Mouse (Mus musculus) thymus, adult 2 months (tissue): Measurements from ENCODE around the gene Cd86. TPM values are rescaled to one million over a fixed set of nuclear protein-coding genes. Genes with fewer than 3 reads are reported as not detected.
A peak's percentile ranks its signal among the peaks of the same experiment; 100 is the strongest.

Source experiments
- DNase-seq: peaks from one replicate; pipeline ENCODE4 v3.0.0; 2021
- H3K27ac ChIP-seq: fragments of 200-500 bp; 2 replicates; pipeline ENCODE4 v1.5.1; 2012; ENCODE audit warnings: low read length, control low read depth; ENCODE audit not compliant: control insufficient read depth, insufficient read depth
- H3K27me3 ChIP-seq: fragments of 200-500 bp; 2 replicates; pipeline ENCODE4 v1.6.1; 2012; ENCODE audit warnings: mild to moderate bottlenecking, low read length, moderate library complexity, mixed read lengths; ENCODE audit not compliant: control insufficient read depth, insufficient read depth
- H3K36me3 ChIP-seq: fragments of 200-500 bp; 2 replicates; pipeline ENCODE4 v1.6.1; 2012; ENCODE audit warnings: mild to moderate bottlenecking, low read length, moderate library complexity; ENCODE audit not compliant: control insufficient read depth, insufficient read depth
- H3K4me1 ChIP-seq: fragments of 200-500 bp; replicated peaks from 2 replicates; pipeline ENCODE4 v1.6.1; 2012; ENCODE audit warnings: low read length; ENCODE audit not compliant: control insufficient read depth, insufficient read depth
- H3K4me3 ChIP-seq: fragments of 200-500 bp; 2 replicates; pipeline ENCODE4 v1.5.1; 2012; ENCODE audit warnings: mild to moderate bottlenecking, low read length, control low read depth, moderate library complexity; ENCODE audit not compliant: control insufficient read depth, insufficient read depth
- CTCF ChIP-seq: fragments of 200-500 bp; IDR thresholded peaks from 2 replicates; pipeline ENCODE4 v1.5.1; 2012; ENCODE audit warnings: mild to moderate bottlenecking, control low read depth, low read length, moderate library complexity, borderline replicate concordance; ENCODE audit not compliant: control insufficient read depth, poor library complexity, insufficient read depth; ENCODE audit errors: extremely low read depth
- POLR2A ChIP-seq: fragments of 200-500 bp; IDR thresholded peaks from 2 replicates; pipeline ENCODE4 v1.6.1; 2012; ENCODE audit warnings: mild to moderate bottlenecking, low read length, control low read depth, moderate library complexity; ENCODE audit not compliant: control insufficient read depth, poor library complexity, insufficient read depth; ENCODE audit errors: extremely low read depth
- WGBS: fragments of 180-500 bp; shearing (Covaris S2); methylation state at CpG from one replicate; pipeline ENCODE4 v1.1.7; 2018; 5-methylcytosine and 5-hydroxymethylcytosine counted together
- polyA plus RNA-seq: library from polyadenylated mRNA; depleted of rRNA; stranded (reverse); fragments of >200 nt; gene quantifications from 2 replicates; pipeline ENCODE4 v1.2.3, GENCODE M21; 2012

Cd86 gene
- polyA plus RNA-seq, 1 experiment, result 15.3 TPM

DNA sequence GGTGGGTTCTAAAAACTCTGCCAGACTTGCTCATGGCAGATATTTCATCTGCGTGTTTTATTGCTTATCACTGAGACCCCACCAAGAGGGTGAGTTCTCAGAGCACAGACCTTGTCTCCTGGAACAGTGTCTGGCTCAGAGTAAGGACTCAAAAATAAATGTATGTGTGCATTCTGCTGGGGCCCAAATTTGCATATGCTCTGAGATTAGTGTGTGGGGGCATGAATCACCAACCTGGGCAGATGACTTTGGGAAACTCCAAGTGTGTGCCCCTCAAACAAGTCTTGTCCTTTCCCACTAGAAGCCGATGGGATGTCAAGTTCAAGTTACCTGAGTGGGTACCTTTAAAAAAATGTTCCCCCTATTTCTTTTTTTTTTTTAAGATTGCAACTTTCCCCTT lies 34.6 kb upstream of the Cd86 start:
- Histone ChIP-seq H3K4me1 (no peaks in the 10 kb centered on the region), H3K27ac (no peak overlapping the region), H3K36me3 (no peaks in the 10 kb centered on the region), H3K4me3 (no peak overlapping the region), H3K27me3 (no peaks in the 10 kb centered on the region; the same call in 1 of the 2 replicates)
- no peak for DNase-seq
- TF ChIP-seq POLR2A (no peak), CTCF (no peak)
- WGBS, result 92% methylated on average over 2 of the region's 2 CpGs

DNA sequence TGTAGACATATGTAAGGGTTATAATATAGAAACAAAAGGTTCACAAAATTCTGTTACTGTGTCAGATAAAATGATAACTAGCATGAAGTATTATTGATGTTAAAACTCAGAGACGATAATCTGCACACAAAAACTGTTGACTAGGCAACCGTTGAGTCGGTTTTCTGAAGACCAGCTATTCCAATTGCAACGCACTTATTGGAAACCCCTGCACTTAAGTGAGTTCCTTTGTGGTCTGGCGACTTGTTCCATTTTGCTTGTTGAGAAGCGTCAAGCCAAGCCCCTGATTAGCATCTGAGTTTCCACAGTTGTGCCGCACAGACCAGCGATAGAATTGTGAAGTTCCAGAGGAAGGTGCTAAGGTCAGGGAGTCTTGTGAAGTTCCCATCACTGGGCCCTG lies 31.4 kb upstream of the Cd86 start:
- WGBS, result 51% methylated on average over 8 of the region's 8 CpGs
- Histone ChIP-seq H3K27ac (no peak overlapping the region), H3K4me1 (no peaks in the 10 kb centered on the region), H3K4me3 (no peak overlapping the region), H3K36me3 (no peaks in the 10 kb centered on the region), H3K27me3 (no peaks in the 10 kb centered on the region; the same call in 1 of the 2 replicates)
- DNase-seq, result no peak
- TF ChIP-seq POLR2A (no peak), CTCF (no peak)

DNA sequence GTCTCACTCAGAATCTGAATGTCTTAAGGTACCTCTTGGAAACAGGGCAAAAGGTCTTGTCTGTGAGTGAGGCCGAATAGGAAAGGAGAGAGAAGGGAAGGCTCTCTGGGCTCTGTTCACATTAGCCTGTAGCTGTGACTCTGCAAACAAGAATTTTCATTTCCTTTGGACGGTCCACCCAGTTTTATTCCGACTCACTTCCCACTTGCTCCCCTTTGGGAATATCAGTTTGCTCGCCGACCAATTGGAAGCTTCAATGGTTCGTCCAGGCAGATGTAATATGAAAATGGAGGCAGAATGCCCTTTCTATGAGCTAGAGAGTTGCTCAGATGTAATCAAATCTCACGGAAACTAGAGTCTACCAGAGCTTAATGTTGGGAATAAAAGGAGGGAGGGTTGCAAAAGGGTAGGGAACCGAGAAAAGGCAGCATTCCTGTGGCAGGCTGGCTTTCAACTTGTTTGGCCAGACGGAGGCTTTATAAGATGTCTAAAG lies 29.0 kb upstream of the Cd86 start:
- Histone ChIP-seq H3K4me3 (no peak overlapping the region), H3K36me3 (no peaks in the 10 kb centered on the region), H3K4me1 (no peaks in the 10 kb centered on the region), H3K27me3 (no peaks in the 10 kb centered on the region; the same call in 1 of the 2 replicates), H3K27ac (no peak overlapping the region)
- no peak for DNase-seq
- WGBS, result 90% methylated on average over 9 of the region's 9 CpGs
- TF ChIP-seq CTCF, result no peak
- TF ChIP-seq POLR2A, result no peak

DNA sequence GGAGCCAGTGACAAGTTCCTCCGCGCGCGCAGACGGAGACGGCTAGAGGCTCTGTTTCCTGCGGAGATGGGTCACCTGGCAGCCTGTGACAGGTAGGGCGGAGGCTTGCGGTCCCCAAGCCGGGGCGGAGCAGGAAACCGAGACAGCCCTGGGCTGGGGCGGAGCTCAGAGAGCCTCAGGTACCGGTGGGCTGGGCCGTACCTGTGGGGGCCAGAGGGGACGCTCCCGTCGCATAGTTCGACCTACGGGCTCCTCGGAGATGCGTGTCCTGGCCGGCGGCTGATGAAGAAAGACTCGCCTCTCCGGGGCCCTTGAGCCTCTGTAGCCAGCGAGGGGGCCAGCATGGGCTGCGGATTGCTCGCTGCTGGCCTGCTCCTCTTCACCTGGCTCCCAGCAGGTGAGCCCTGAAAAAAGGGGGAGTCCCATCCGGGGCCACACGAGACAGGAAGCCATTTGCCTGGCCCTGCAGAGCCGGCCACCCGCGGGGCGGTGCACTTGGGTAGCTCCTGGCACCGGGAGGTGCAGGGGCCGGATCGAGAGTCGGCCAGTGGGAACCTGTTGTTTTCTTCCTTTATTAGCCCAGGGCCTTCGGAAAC lies 28.0 kb upstream of the Cd86 start, which contains the start of gene Ildr1:
TSS of gene Ildr1 (plus strand) at position 161 of the 596 bp plus-strand sequence.
- TF ChIP-seq CTCF, result no peak
- no peak for TF ChIP-seq POLR2A
- WGBS, result 5% methylated on average over 40 of the region's 40 CpGs
- no peaks in the 10 kb centered on the region for H3K36me3 ChIP-seq
- DNase-seq, result peak; percentile 24
- no peaks in the 10 kb centered on the region for H3K4me1 ChIP-seq
- H3K27me3 ChIP-seq, result no peaks in the 10 kb centered on the region; the same call in 1 of the 2 replicates
- no peak within 1 kb of the TSS for H3K27ac ChIP-seq
- peak within 1 kb of the TSS; percentile 23 for H3K4me3 ChIP-seq

DNA sequence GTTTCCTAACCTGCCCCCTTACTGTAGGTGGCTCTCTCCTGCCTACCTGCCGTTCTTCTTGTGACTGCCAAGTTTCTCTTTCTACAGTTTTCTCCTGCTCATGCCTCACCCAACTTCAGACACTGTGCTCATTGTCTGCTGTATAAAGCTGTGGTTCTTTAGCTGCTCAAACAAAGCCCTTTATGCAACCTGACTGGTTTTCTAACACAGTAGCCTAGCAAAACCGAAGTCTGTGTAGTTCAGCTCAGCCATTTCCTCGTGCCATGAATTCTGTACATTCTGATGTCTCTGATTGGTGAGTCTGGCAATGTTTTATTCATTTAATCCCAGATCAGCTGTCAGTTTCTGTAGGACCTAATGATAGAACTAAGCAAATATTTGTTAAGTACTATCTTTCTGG lies 25.6 kb upstream of the Cd86 start:
- Histone ChIP-seq H3K36me3 (no peaks in the 10 kb centered on the region), H3K4me3 (no peak overlapping the region), H3K27ac (no peak overlapping the region), H3K27me3 (no peaks in the 10 kb centered on the region), H3K4me1 (no peaks in the 10 kb centered on the region)
- no peak for DNase-seq
- WGBS, result 86% methylated on average over 3 of the region's 3 CpGs
- no peak for TF ChIP-seq POLR2A
- no peak for TF ChIP-seq CTCF

DNA sequence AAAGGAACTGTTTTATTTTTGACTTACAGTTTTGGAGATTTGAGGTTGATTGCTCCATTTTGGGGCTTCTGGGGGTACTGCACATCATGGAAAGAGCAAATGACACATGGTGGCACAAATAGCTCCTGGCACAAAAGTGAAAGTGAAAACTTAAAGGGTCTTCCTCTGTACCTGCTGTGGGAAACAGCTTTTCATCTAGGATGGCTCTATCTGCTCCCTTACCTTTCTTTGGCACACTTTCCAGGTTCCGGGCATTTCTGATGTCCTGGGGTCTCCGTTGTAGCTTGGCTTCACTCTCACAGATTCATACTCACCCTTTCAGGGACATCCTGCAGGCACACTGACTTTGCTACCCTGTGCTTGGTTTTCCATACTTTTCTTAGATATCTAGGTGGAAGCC lies 22.2 kb upstream of the Cd86 start:
- TF ChIP-seq CTCF, result no peak
- no peak for DNase-seq

More for the DNA sequence above, 22.2 kb upstream of the Cd86 start:
- no peak overlapping the region for H3K4me3 ChIP-seq
- 94% methylated on average over 2 of the region's 2 CpGs for WGBS
- H3K27ac ChIP-seq, result no peak overlapping the region
- H3K36me3 ChIP-seq, result no peaks in the 10 kb centered on the region
- no peaks in the 10 kb centered on the region for H3K4me1 ChIP-seq
- no peaks in the 10 kb centered on the region for H3K27me3 ChIP-seq
